Mouse (Mus musculus) stomach, embryonic 16.5 days (tissue): ENCODE data around the gene Gnaq. TPM values are rescaled to one million over a fixed set of nuclear protein-coding genes. Genes with fewer than 3 reads are reported as not detected.
A peak's percentile ranks its signal among the peaks of the same experiment; 100 is the strongest.
"Not testable (repeated sequence)": the region's sequence is repeated elsewhere in the genome, so short reads cannot be mapped to it uniquely, and the experiment has no call there.

Source experiments
- ATAC-seq: fragments of 200-750 bp; cut with Nextera tagmentation; 2 replicates; pipeline ENCODE4 v1.8.0; 2017; ENCODE audit warnings: moderate number of reproducible peaks, moderate TSS enrichment; ENCODE audit not compliant: insufficient read depth, low FRiP score
- H3K27ac ChIP-seq: fragments of 300-500 bp; sonication (generic); 2 replicates; pipeline ENCODE4 v1.5.1; 2014; ENCODE audit warnings: low read length
- H3K27me3 ChIP-seq: fragments of 300-500 bp; sonication (generic); 2 replicates; pipeline ENCODE4 v1.6.1; 2014; ENCODE audit warnings: low read length, control low read depth, mixed read lengths; ENCODE audit not compliant: control insufficient read depth, insufficient read depth
- H3K36me3 ChIP-seq: fragments of 300-500 bp; sonication (generic); 2 replicates; pipeline ENCODE4 v1.6.1; 2014; ENCODE audit warnings: low read length; ENCODE audit not compliant: control insufficient read depth, insufficient read depth
- H3K4me1 ChIP-seq: fragments of 300-500 bp; sonication (generic); 2 replicates; pipeline ENCODE4 v1.6.1; 2014; ENCODE audit warnings: low read length, control low read depth, mixed read lengths; ENCODE audit not compliant: control insufficient read depth, insufficient read depth
- H3K4me2 ChIP-seq: fragments of 300-500 bp; sonication (generic); 2 replicates; pipeline ENCODE4 v1.6.1; 2014; ENCODE audit warnings: low read depth, low read length, mixed read lengths
- H3K4me3 ChIP-seq: fragments of 300-500 bp; sonication (generic); replicated peaks from 2 replicates; pipeline ENCODE4 v1.5.1; 2014; ENCODE audit warnings: mild to moderate bottlenecking, low read length
- H3K9ac ChIP-seq: fragments of 300-500 bp; sonication (generic); 2 replicates; pipeline ENCODE4 v1.6.1; 2014; ENCODE audit warnings: low read length
- H3K9me3 ChIP-seq: fragments of 300-500 bp; sonication (generic); replicated peaks from 2 replicates; pipeline ENCODE4 v1.6.1; 2016; ENCODE audit warnings: low read length, control low read depth; ENCODE audit not compliant: control insufficient read depth
- WGBS: fragments of 180-500 bp; shearing (Covaris S2); extraction: QIAGEN DNeasy Blood & Tissue Kit; methylation state at CpG from one replicate; pipeline ENCODE4 v1.1.7; 2014; 5-methylcytosine and 5-hydroxymethylcytosine counted together
- polyA plus RNA-seq: library from polyadenylated mRNA; unstranded; fragments of >200 nt; fragmentation: Nextera tagmentation; extraction: Ambion mirVana; gene quantifications from 2 replicates; pipeline ENCODE4 v1.2.1, GENCODE M21; 2015

The Gnaq gene
- polyA plus RNA-seq, 1 experiment from 2014 or later = 38.8 TPM

DNA sequence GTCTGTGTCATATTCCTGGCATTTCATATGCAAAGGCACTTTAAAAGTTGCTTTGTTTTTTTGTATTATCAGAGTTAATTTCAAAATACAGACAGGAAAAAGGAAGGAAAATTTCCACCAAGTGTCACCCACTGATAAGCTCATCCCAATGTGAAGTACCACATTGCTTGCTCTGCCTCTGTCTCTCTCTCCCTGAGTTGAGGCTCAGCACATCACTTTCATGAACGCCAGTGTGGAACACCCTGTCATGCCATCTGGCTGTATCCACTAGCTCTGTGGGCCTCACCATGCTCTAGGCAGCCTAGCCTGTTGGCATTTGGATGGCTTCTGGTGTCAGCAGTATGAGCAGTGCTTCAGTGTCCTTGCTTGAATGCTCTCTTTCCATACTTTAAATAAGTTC, 122.2 kb downstream of the Gnaq start:
- Histone ChIP-seq H3K9ac (no peak overlapping the region), H3K4me3 (no peak overlapping the region), H3K4me2 (no peak overlapping the region), H3K9me3 (no peaks in the 10 kb centered on the region), H3K4me1 (peaks cover 33% of the 10 kb centered on the region), H3K36me3 (no peaks in the 10 kb centered on the region), H3K27ac (no peak overlapping the region), H3K27me3 (no peaks in the 10 kb centered on the region)
- ATAC-seq = no peak
- WGBS = 63% methylated on average over 1 of the region's 1 CpGs

DNA sequence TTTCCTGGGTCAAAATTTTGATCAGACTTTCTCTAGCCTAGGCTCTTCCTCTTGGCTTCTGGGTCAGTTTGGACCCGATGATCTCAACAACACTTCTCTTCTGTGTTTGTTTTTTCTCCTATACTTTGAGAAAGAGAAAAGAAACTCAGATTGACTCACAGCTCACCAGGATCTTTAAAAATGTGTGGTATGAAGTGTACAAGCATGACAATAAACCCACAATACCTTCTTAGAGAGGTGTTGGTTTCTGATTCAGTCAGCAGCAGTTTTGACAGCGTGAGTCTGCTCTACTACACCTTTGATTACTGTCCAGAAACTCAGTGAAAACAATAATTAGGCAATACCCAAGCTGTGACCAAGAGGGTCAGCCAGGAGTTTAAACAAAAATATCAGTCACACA, 122.7 kb downstream of the Gnaq start:
- H3K27me3 ChIP-seq = no peaks in the 10 kb centered on the region
- H3K9me3 ChIP-seq = no peaks in the 10 kb centered on the region
- no peak overlapping the region for H3K4me2 ChIP-seq
- no peak overlapping the region for H3K9ac ChIP-seq
- ATAC-seq = no peak
- H3K36me3 ChIP-seq = no peaks in the 10 kb centered on the region
- 70% methylated on average over 2 of the region's 2 CpGs for WGBS
- no peak overlapping the region for H3K4me3 ChIP-seq
- no peak overlapping the region for H3K27ac ChIP-seq
- H3K4me1 ChIP-seq = peaks cover 33% of the 10 kb centered on the region

DNA sequence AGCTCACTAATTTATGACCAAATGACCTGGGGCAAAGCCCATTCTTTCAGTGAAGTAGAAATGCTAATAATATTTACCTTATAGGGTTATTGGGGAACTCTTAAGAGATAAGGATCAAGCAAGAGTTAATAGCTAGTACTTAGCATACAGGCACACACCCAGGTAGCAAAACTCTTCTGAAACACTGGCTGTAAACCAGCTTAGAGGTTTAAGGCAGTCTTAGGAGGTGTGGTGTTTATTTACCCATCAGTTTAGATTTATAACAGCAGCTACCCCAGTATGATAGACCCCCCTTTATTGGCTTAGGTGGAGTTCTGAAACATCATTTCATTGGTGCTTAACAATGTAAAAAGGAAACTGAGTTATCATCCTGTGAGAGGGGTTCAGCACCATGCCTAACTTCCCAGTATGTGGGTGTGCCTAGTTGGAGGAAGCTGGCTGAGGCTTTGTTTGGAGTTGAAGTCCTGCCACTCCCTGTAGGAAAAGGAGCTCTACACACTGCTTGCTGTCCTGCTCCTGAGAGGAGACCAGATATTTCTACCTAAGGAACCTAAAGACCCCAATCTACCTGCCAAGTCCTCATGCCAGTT, 126.2 kb downstream of the Gnaq start:
- no peaks in the 10 kb centered on the region for H3K36me3 ChIP-seq
- no peak overlapping the region for H3K9ac ChIP-seq
- no peaks in the 10 kb centered on the region for H3K9me3 ChIP-seq
- no peak overlapping the region for H3K4me3 ChIP-seq
- H3K27me3 ChIP-seq = no peaks in the 10 kb centered on the region
- H3K4me1 ChIP-seq = peaks cover 26% of the 10 kb centered on the region; the same call in 1 of the 2 replicates
- H3K27ac ChIP-seq = peak overlapping the region; percentile 34; the same call in 1 of the 2 replicates
- ATAC-seq = 0 out of 2 replicates have a peak, but pooled peaks have one; percentile 33
- no peak overlapping the region for H3K4me2 ChIP-seq

DNA sequence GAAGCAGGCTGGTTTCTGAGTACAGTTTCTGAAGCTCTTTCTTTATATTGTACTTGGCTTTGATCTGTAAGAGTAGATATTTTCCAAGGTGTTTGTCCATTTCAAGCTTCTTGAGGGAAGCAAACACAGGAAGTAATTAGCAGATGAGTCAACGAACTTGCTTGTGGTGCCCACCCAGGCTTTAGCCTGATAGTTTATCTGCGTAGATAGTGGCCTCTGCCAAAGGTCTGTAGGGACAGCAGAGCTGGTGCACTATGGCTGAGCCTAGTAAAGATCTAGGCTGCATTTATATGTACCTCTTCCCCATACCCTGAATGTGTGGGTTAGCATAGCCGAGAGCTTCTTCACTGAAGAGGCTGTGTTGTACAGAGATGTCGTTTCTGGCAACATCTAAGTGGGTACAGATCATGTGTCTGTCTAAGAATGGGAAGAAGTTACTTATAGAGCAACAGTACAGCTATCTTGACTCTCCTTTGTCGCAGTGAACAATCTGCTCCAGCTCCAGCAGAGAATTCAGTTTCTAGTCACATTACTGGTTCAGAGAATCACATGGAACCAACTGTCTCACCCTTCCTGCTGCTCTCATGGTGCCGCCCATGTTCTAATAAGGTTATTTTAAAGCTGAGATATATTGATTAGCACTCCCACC, 127.3 kb downstream of the Gnaq start:
- no peak for ATAC-seq
- no peak overlapping the region for H3K9ac ChIP-seq
- peaks cover 26% of the 10 kb centered on the region; the same call in 1 of the 2 replicates for H3K4me1 ChIP-seq
- H3K9me3 ChIP-seq = no peaks in the 10 kb centered on the region
- no peak overlapping the region for H3K4me2 ChIP-seq
- no peak overlapping the region for H3K4me3 ChIP-seq
- WGBS = 73% methylated on average over 6 of the region's 6 CpGs
- H3K27me3 ChIP-seq = no peaks in the 10 kb centered on the region
- no peaks in the 10 kb centered on the region for H3K36me3 ChIP-seq
- peak overlapping the region; percentile 34; the same call in 1 of the 2 replicates for H3K27ac ChIP-seq

DNA sequence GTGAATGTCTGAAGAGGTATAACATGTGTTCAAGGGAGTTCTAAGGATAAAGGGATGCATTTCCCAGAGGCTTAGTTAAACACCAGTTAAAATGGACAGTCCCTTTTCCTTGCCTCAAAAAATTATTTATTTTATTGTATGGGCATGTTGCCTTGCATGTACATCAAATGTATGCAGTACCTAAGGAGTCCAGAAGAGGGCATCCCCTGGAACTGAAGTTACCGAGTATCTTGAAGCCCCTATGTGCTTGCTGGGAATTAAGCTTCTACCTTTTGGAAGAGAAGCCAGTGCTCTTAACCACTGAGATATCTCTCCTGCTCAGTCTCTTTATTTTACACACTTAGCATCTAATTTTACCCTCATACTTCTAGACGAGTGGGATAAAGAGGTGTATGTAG, 127.8 kb downstream of the Gnaq start:
- Histone ChIP-seq H3K9me3 (no peaks in the 10 kb centered on the region), H3K9ac (no peak overlapping the region), H3K4me1 (peaks cover 22% of the 10 kb centered on the region; the same call in 1 of the 2 replicates), H3K36me3 (no peaks in the 10 kb centered on the region), H3K4me2 (no peak overlapping the region), H3K27me3 (no peaks in the 10 kb centered on the region), H3K27ac (no peak overlapping the region), H3K4me3 (no peak overlapping the region)
- 71% methylated on average over 2 of the region's 2 CpGs for WGBS
- ATAC-seq = no peak

DNA sequence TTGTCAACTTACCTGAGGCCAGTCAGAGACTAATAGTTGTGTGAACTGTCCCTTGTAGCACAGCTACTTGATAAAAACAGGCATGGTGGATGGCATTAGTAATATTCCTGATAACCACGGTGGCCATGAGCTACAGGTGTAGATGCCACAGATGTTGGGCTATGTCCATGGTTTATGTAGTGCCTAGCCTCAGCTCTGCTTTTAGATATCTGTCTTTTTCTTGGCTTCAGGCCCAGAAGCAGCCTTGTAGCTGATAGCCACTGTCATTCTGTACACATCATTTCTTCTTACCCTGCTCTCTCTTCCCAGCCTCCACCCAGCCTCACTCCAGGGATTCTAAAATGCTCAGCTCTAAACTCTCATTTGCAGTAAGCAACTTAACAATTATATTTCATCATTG, 128.3 kb downstream of the Gnaq start:
- no peaks in the 10 kb centered on the region for H3K27me3 ChIP-seq
- ATAC-seq = no peak
- no peak overlapping the region for H3K9ac ChIP-seq
- no peaks in the 10 kb centered on the region for H3K36me3 ChIP-seq
- no peak overlapping the region for H3K27ac ChIP-seq
- H3K4me2 ChIP-seq = no peak overlapping the region
- H3K4me1 ChIP-seq = peaks cover 22% of the 10 kb centered on the region; the same call in 1 of the 2 replicates
- H3K4me3 ChIP-seq = no peak overlapping the region
- no peaks in the 10 kb centered on the region for H3K9me3 ChIP-seq
- WGBS = 69% methylated on average over 1 of the region's 1 CpGs

DNA sequence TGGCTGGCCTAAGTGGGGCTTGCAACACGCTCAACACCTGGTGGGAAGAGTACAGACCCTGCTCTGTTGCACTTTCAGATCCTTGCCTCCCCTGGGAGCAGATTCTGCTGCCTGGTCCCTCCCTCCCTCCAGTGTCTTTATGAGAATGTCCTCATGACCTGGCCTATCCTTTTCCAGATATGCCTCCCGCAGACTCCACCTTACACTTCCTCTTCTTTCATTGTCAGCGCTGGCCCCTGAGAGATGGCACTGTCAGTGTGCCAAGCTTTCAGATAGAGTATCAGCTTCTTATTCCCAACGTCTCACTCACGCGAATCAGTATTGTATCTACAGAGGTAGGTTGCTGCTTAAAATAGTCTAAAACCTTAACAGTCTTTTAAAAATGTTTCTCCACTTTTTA, 129.0 kb downstream of the Gnaq start:
- H3K9ac ChIP-seq = no peak overlapping the region
- WGBS = 89% methylated on average over 6 of the region's 6 CpGs
- H3K4me2 ChIP-seq = no peak overlapping the region
- no peaks in the 10 kb centered on the region for H3K27me3 ChIP-seq
- no peaks in the 10 kb centered on the region for H3K9me3 ChIP-seq
- no peak for ATAC-seq
- H3K36me3 ChIP-seq = no peaks in the 10 kb centered on the region
- H3K4me3 ChIP-seq = no peak overlapping the region
- peaks cover 18% of the 10 kb centered on the region; the same call in 1 of the 2 replicates for H3K4me1 ChIP-seq
- H3K27ac ChIP-seq = no peak overlapping the region

DNA sequence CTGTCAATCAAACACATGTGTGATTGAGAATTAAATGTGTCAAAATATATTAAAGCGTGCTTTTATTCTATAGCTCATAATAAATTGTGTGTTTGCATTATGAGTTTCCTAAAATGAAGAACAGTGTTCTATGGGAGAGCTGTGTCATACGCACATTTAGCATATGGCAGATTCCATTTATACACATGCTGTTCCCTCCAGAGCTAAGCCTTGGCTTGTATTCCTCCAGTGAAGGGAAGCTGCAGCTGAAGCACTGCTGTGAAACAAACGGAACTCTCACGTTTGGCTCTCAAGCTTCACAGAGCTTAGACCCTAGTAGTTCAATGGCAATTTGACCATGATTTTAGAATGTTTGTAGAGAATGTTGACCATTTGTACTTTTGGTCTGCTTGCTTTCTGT, 129.7 kb downstream of the Gnaq start:
- WGBS = 85% methylated on average over 4 of the region's 4 CpGs
- no peak overlapping the region for H3K4me3 ChIP-seq
- H3K27me3 ChIP-seq = no peaks in the 10 kb centered on the region
- H3K36me3 ChIP-seq = no peaks in the 10 kb centered on the region
- no peak overlapping the region for H3K9ac ChIP-seq
- H3K27ac ChIP-seq = no peak overlapping the region
- ATAC-seq = no peak
- H3K4me1 ChIP-seq = peaks cover 17% of the 10 kb centered on the region; the same call in 1 of the 2 replicates
- no peak overlapping the region for H3K4me2 ChIP-seq
- no peaks in the 10 kb centered on the region for H3K9me3 ChIP-seq

DNA sequence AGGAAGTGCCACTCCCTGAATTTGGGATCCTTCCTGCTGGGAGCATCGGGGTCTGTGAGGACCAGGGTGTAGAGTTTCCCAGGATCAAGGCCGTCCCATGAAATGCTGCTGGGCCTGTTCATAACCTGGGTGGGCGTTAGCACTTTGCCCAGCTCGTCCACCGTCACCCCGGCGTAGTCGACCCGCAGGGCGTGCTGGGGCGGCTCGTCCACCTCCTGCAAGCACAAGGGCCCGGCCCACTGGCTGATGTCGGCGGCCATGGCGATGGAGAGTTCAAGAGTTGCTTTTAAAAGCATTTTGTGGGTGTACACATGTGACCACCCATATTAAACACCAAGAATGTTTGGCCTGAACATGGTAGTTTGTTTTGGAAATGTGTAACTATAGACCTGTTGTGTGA, 134.7 kb downstream of the Gnaq start:
- not testable (repeated sequence) for ATAC-seq, H3K27me3 ChIP-seq, H3K9me3 ChIP-seq, H3K9ac ChIP-seq, H3K4me1 ChIP-seq, H3K27ac ChIP-seq, H3K4me2 ChIP-seq, H3K4me3 ChIP-seq, H3K36me3 ChIP-seq
- 96% methylated on average over 7 of the region's 16 CpGs for WGBS
